Mouse (Mus musculus) small intestine, adult 2 months (tissue): ENCODE measurements at regions not wholly inside any gene's neighbourhood (a gene's known extent, or its start where the extent isn't known, plus 50 kb on each side); places are given as distances from the start of the nearest gene placed in this dataset.

Experiments used
- CTCF ChIP-seq: fragments of 200-500 bp; IDR thresholded peaks from 2 replicates; pipeline ENCODE4 v1.5.1; 2012; ENCODE audit warnings: low read depth, mild to moderate bottlenecking, control low read depth, inconsistent platforms, low read length, moderate library complexity, mixed read lengths; ENCODE audit not compliant: insufficient replicate concordance, insufficient read length; ENCODE audit errors: extremely low read depth
- POLR2A ChIP-seq: fragments of 200-500 bp; IDR thresholded peaks from 2 replicates; pipeline ENCODE4 v1.6.1; 2012; ENCODE audit warnings: low read depth, mild to moderate bottlenecking, control low read depth, inconsistent platforms, low read length, moderate library complexity

DNA sequence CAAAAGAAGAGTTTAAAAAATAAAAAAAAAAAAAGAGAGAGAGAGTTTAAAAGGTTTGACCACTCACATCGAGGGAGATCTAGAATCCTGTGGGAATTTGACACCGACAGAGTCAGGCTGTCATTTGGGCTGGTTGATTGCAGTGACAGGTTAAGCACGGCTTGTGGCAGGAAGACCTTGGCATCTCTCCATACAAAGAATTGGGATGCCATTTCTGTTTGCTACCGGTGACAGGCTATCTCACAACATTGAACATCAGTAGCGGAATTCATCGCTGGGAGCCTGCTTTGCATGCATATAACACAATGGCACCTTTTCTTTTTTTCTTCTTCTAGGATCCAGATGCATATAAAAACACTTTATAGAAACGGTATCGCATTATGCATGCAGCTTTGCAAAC, 53.7 kb upstream of the Gm26657 start:
- no peak for TF ChIP-seq CTCF
- TF ChIP-seq POLR2A = no peak
